Mouse (Mus musculus) liver, embryonic 14.5 days (tissue): ENCODE measurements around the gene Psmd1.

Experiments
- CTCF ChIP-seq: IDR thresholded peaks from 2 replicates; pipeline ENCODE4 v1.5.1; 2016; ENCODE audit warnings: antibody characterized with exemption, low read depth, control low read depth
- EP300 ChIP-seq: IDR thresholded peaks from 2 replicates; pipeline ENCODE4 v1.6.1; 2016; ENCODE audit warnings: antibody characterized with exemption, low read depth

- TF ChIP-seq CTCF (peak; percentile 75), EP300 (no peak)
Observed at GRCm38 (mm10) chr1:86152618-86153017, 88.4 kb downstream of the Psmd1 start.
